Mouse (Mus musculus) liver, adult (tissue): ENCODE data around the gene Plau.

Experiments used
- GATA4 ChIP-seq: IDR thresholded peaks from 2 replicates; pipeline ENCODE4 v1.6.1; 2014; ENCODE audit warnings: mild to moderate bottlenecking, low read length; ENCODE audit not compliant: insufficient replicate concordance

Plau gene

DNA sequence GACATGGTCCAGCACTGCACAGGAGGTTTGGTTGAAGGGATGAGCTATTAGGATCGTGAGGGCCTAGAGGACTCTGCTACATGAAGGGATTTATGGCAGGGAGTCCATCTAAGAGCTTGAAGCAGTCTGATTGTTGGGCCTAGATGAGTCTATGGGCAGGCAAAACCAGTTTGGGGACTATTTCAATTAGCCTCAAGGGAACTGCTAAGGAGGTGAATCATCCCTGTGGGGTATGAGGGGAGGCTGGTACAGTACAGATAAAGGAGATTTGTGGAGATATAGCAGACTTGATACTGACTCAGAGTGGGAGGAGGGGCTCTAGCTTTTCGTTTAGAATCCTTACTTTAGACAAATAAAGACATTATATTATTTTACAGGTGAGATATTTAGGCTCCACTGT is 14.0 kb downstream of the Plau start:
- TF ChIP-seq GATA4 = no peak

DNA sequence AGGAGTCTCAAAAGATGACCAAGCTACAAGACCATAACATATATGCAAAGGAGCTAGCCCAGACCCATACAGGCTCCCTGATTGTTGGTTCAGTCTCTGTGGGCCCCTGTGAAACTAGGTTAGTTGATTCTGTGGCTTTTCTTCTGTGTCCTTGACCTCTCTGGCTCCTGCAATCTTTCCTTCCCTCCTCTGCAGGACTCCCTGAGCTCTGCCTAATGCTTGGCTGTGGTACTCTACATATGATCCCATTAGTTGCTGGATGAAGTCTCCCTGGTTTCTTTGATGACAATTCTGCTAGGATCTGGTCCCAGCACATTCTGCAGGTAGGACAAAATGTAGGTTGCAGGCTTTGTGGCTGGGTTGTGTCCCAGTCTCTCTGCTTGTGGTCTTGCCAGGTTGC is 15.3 kb downstream of the Plau start:
- TF ChIP-seq GATA4 = no peak

DNA sequence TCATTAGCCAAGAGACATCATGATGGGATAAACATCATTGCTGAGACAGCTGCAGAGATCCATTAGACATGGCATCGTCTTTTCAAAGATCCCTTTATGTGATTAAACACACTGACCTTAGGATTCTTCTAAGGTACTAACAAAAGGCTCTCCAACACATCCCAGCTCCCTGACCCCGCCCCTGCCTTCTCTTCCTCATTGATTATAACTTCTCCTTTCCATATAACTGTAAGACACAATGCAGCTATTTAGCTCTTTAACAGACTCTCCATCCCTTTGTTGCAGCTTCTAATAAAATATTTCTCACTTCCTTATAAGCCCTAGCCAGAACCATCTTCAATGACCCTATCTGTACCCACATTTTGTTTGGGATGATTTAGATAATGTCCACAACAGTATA is 24.7 kb downstream of the Plau start:
- TF ChIP-seq GATA4 = no peak

DNA sequence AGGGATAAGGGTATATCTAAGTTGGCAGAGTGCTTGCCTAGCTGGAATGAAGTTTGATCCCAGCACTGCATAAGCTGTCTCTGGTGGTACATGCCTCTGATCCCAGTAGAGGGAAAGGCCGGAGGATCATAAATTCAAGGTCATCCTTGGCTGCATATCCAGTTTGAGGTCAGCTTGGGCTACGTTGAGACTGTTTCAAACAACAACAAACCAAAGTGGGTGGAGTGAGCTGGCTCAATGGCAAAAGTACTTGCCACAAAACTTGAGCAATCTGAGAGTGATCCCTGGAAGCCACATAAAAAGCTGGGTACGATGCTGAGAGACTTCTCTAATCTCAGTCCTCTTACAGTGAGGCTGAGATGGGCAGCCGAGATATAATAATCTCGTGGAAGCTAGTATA is 25.1 kb downstream of the Plau start:
- no peak for TF ChIP-seq GATA4

DNA sequence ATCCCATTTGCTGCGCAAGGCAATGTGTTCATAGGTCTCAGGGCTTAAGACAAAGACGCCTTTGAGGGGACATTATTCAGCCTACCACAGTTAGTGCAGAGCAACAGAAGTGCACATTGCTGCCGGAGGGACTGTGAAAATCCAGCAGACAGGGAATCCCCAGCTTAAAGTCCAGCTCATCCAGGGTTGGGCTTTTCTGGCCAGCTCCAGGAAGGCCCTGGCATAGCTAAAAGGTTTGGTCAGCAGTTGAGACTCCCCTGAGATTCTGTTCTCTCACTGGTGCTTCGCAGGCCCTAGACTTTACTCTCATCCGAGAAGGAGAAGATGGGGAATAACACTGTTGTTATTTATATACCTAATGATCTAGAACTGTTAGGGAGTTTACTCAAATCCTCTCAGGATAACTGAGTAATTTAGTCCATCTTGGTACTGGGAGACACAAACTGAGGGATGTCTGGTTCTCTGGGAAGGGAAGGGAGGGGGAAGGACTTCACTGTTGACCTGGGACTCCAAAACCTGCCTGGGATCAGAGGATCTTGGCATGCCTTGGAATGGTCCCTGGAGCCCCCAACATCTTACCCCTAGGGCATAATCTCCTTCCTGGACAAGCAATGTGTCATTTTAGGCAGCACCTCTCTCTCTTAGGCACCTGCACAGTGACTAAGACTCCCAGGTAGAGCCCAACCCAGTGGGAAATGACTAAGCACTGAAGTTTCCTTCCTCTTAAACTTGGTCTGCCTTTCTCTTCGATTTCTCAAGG is 27.0 kb downstream of the Plau start:
- TF ChIP-seq GATA4 = no peak

DNA sequence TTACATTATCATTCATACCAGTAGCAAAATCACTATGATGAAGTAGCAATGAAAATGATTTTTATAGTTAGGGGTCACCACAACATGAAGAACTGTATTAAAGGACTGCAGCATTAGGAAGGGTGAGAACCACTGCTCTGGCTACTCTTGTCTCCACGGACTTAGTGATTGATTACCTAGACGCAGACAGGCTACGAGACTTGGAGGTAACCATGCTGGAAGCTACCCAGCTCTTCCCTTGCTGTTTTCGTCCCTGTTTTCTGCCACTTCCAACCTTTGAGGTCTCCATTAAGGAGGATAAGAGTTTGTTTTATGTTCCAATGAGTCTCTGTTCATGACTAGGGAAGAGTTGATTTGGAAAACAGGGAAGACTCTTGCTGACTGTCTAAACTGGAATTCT is 27.7 kb downstream of the Plau start:
- no peak for TF ChIP-seq GATA4

DNA sequence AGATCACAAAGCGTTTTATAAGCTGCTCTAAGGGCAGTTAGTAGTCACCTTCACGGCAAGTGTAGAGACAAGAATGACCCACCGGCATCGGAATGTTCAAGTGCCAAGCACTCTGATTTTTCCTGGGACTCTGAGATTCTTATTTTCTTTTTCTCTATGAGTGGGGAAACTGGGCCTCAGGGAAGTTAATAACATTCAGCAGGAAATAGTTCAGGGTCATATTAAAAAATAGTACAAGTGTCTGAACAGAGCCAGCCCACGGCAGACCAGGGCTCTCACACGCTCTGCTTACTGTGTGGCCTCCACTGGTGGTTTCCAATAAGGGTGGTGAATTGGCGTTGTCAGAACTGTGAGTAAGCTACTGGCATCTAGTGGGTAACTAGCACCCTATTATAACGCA is 29.1 kb downstream of the Plau start:
- no peak for TF ChIP-seq GATA4

DNA sequence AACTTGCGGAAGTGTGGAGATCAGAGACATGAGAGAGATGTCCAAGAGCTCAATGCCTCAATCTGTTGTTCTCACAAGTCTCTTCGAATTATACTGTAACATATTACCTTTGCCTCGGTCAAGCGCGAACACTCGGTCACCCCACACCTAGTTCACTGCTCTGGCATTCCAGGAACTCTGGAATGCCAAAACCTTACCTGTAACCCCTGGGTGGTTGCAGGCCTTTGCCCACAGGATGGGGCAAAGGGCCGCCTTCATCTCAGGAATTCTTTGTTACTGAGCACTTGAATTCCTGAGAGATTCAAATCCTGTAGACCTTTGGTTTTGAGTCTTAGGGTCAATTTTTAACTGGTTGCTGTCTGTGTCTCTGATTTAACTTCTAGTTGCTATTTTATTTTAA is 29.9 kb downstream of the Plau start:
- TF ChIP-seq GATA4 = no peak

DNA sequence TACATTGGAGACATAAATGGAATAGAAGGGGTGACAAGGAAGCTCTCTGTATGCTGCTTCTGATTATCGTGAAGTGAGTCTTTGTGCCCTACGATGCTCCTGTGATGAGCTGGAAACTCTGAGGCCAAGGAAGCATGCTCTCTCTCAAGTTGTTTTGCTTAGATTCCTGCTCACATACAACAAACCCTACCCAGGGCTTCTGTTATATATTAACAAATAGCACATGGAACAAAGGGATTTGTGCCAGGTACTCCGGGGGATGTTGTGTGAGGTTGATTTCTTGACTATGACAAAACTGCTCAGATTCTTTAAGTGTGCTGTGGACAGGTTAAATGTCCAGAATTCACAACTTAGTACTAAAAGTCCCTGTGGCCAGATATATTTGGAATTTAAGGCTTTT is 33.6 kb downstream of the Plau start:
- TF ChIP-seq GATA4 = no peak

DNA sequence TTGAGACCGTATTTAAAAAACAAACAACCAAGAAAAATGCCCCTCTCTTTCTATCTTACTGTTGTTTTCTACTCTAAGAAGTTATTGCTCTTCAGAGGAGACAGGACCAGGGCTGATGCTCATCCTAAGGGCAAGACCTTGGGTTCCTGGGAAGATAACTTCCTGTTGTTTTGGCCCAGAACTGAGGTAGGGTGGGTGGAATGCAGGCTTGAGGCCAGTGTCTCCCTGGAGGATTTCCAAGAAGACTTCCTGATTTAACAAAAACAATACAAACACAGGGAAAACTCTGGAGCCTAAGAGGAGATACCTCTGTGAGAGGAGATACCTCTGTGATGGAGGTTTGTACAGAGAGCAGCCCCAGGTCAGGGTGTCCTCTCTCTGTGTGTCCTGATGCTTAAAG is 35.0 kb downstream of the Plau start:
- peak; percentile 44; the same call in 1 of the 2 replicates for TF ChIP-seq GATA4

DNA sequence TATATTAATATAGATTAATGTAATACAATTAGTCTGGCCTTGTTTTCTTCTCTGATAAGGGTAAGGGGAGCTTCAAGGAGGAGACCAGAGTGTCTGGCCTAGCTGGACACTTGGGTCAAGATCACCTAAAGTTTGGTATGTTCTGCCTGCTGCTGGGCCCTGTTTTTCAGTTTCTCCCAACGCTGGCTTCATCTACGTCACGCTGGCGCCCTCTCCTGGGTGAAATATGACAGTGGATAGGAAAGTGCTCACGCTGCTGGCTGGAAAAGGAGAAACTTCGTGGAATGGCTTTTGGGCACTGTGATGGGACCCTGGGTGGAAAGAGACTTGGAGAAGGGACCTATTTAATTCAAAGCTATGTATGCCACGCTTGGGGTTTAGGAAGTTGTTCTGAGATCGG is 36.8 kb downstream of the Plau start:
- no peak for TF ChIP-seq GATA4

DNA sequence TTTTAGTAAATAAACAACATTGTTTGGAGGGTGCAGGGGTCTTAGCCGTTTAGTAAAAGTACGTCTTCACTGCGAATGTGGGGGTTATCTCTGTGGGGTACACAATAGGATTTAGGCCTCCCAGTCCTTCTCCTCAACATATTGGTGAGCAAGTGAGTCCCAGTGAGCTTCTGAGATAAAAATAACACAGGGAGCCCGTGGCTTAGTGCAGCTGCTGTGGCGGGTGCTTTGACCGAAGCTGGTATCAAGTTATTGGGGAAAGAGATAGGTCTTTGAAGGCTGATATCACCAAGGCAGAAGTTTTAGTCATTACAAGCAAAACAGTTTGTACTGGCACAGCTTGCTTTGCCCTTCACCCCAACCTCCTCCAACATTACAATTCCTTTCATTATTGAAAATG is 37.5 kb downstream of the Plau start:
- no peak for TF ChIP-seq GATA4

DNA sequence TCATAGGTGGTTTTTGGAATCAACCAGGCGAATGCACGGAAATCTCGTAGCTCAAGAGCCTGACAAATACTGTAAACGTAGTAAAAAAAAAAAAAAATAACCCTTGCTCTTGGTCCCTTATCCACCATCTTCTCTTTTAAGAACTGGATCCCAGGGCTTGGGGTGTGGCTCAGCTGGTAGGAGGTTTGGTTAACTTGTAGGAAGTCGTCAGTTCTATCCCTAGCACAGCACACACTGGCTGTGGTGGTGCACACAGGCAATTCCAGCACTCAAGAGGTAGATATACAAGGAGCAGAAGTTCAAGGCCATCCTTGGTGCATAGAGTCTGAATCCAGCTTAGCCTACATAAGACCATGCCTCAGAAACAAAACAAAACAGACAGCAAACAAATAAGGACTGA is 48.2 kb downstream of the Plau start:
- TF ChIP-seq GATA4 = no peak

DNA sequence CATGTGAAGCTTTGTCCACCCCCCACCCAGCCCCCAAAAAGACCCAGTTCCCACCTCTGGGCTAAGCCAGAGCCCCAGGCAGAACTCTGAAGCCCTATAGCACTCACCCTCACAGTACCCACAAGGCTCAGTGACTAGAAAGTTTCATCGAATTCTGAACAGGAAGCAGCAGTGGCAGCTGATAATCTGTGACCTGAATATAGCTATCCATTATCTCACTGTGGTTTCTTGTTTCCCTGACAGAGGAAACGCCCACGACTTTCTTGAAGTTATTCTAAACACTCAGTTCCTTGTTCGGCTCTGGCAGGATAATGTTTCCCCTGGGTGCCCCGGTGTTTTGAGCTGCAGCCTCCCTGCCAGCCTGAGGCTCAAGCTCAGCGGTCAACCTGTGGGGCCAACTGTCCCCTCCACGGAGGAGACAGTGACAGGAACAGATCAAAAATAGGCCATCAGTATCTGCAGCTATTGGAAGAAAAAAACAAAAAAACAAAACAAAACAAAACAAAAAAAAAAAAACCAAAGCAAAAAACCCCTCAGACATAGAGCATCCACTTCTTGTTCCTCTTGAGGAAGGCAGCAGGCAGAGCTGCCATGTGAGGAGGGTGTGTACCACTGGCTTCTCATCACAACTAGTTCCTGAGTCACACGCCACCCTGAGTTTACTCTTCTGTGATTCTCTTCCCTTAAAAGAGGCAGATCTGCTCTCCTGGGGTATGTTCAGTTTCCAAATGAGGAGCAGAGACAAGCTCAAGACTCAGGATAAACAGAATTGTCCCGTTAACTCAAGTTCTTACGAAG is 48.8 kb downstream of the Plau start:
- TF ChIP-seq GATA4 = peak; percentile 86

DNA sequence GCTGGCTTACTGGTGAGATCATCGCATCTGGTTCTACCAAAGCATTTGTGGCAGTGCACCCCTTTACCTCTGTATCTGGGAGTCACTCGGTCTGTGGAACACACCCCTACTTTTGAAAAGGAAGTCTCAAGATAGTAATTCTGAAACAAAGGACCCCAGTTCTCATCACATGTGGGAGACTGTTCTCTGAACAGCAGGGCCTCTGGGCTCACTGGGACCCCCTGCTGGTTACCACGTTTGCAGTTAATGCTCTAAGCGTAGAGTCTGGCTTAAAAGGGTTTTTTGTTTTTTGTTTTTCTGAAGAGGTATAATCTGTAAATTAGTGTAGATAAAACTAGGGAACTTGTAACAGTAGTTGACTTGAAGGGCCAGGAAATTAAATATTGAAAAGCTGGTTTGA is 49.8 kb downstream of the Plau start:
- TF ChIP-seq GATA4 = no peak

DNA sequence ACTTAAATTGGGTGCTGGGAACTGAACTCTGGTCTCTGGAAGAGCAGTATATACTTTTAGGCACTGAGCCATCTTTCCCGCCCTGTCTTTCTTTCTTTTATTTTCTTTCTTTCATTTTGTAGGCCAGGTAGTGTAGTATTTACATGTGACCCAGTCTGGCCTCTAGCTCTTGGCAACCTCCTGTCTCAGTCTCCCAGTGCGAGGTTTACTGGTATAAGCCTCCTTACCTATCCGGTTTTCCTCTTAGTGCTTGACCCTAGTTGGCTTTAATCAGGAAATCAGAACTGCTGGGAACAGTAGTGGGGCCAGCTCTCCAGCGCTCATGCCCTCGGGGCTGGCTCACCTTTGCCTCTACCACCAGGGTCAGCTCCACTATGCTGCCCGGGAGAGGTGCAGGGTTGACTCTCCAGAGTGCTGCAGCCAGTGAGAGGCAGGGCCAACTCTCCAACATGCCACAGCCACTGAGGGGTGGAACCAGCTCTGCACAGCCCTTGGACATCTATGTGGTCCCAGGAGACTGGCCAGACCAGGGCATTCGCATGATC is 51.2 kb downstream of the Plau start:
- TF ChIP-seq GATA4 = no peak

DNA sequence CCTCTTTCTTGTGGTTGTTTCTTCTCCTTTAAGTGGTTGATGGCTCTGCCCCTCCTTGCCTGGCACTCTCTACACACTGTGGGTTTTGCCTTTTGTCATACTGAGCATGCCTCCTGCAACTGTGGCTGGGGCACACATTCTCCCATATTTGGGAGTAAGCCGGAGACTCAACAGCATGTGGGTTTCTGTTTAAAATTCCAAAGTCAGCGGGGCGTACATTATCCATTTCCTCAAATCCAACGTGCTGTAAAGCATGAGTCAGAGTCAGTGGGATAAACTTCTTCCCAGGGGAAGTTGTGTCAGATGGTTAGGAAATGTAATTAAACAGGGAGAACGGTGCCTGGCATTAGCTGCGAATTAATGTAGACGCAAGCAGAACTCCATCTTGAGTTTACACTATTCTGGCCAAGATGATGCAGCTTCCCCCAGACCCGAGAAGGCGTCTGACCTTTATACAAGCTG is 55.5 kb downstream of the Plau start:
- TF ChIP-seq GATA4 = no peak
